15 mouse cellular contexts compared by ENCODE assay signal in genomic region chr4:109150214-109150613, GRCm38 (mm10). TPM values are rescaled to one million over a fixed set of nuclear protein-coding genes. Genes with fewer than 3 reads are reported as not detected.
DNase-seq lines count a peak whose midpoint lies in the region.
"Had no signal": no experiment of that assay in that cellular context is flagged by ENCODE, and none has a peak within 500 bp of the region (broad histone marks: within the 10 kb centered on the region; RNA-seq: fewer than 3 reads in every experiment).

No protein-coding gene starts in this region.

- peak; percentile 34 for DNase-seq in gastrocnemius, adult 18-20 months (ENCODE audit: low spot score)
- DNase-seq in gastrocnemius, postnatal 10 days, result no peak
- DNase-seq in kidney, postnatal 36 days, result peak; percentile 30 to 65
- DNase-seq in kidney, adult 18-20 months, result no peak
- DNase-seq in ES-CJ7 (ENCODE audit: low read depth, low spot score), result peak; percentile 88
- DNase-seq in thymus, postnatal 0 days (ENCODE audit: low spot score), result no peak
- DNase-seq: cerebellum, adult 9-11 months; heart, postnatal 10 days; layer of hippocampus, postnatal 36 days; liver; liver, postnatal 0 days had no signal

- no peak overlapping the region for H3K4me3 ChIP-seq in brown adipose tissue, adult 24 weeks (ENCODE audit: insufficient read depth, low read depth, low read length)
- H3K4me3 ChIP-seq: forebrain, embryonic 15.5 days; hindbrain, embryonic 13.5 days; megakaryocyte, embryonic 14.5 days had no signal

- H3K27ac ChIP-seq in brown adipose tissue, adult 24 weeks (replicated peaks; ENCODE audit: low read depth, low read length), result peak overlapping the region; percentile 56; the same call in 1 of the 2 replicates
- H3K27ac ChIP-seq: forebrain, embryonic 15.5 days; hindbrain, embryonic 13.5 days had no signal

- peaks cover 7% of the 10 kb centered on the region for H3K4me1 ChIP-seq in brown adipose tissue, adult 24 weeks (ENCODE audit: control insufficient read depth, insufficient read depth, insufficient read length, low read length)

RNA-seq across cellular contexts. Expression of gene Osbpl9, which starts 51.9 kb away (rescaled TPM):
- total RNA-seq in gastrocnemius, adult 18-20 months (2021), result 100 to 1,000 TPM in 1 of 2 experiments, 10 to 100 TPM in 1; 91.6 to 107 TPM
- 10 to 100 TPM; 93.6 to 98.0 TPM for total RNA-seq in gastrocnemius, postnatal 10 days (2021)
- polyA plus RNA-seq in brown adipose tissue, adult 24 weeks (2012; ENCODE audit: insufficient read depth, insufficient read length, missing spikeins), result 110 and 120 TPM in 2 replicates
- polyA plus RNA-seq in thymus, postnatal 0 days (2015; fragmentation: Nextera tagmentation; extraction: Ambion mirVana), result 64.4 and 65.7 TPM in 2 replicates

Comparison
In these comparisons a context has a peak if more than half of its experiments do, and no peak if none do; other contexts are left out.
1. DNase-seq: peak in gastrocnemius, adult 18-20 months (single experiment), kidney, postnatal 36 days (2 of 2) and ES-CJ7 (single experiment); none in gastrocnemius, postnatal 10 days (single experiment), kidney, adult 18-20 months (single experiment) and thymus, postnatal 0 days (single experiment).